ENCODE assay signal across 9 mouse cellular contexts in the genomic region with DNA sequence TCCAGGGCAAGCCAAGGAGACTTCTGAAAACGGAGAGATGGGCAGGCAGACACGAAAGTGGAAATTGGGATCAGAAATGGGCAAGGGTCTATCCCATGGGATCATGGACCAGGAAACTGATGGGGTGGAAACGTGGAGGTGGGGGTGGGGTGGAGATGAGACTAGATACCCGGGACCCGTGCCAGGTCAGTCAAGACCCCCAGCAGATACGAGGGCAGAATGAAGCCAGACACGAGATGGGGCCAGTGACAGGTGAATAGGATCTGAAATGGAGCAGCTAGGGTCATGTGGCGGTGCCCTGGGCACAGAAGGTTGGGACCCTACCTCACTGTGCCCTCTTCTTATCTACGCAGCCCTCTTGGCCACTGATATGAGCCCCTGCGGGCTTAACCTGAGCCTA. TPM values are rescaled to one million over a fixed set of nuclear protein-coding genes. Genes with fewer than 3 reads are reported as not detected.
A peak's percentile ranks its signal among the peaks of the same experiment; 100 is the strongest.
DNase-seq lines count a peak whose midpoint lies in the region; ATAC-seq and TF ChIP-seq lines count a peak whose summit lies in the region.
"Had no signal": no experiment of that assay in that cellular context is flagged by ENCODE, and none has a peak within 500 bp of the region (broad histone marks: within the 10 kb centered on the region; RNA-seq: fewer than 3 reads in every experiment).

No protein-coding gene starts in this region.

- no peak for TF ChIP-seq CTCF in lung, postnatal 0 days (IDR thresholded peaks at IDR 0.05)
- no peak for TF ChIP-seq CTCF in forebrain, postnatal 0 days (IDR thresholded peaks at IDR 0.05; ENCODE audit: low read depth)
- no peak for TF ChIP-seq CTCF in stomach, postnatal 0 days (IDR thresholded peaks at IDR 0.05; ENCODE audit: low read depth)

- no peak for TF ChIP-seq EP300 in lung, postnatal 0 days (IDR thresholded peaks at IDR 0.05)
- no peak for TF ChIP-seq EP300 in stomach, postnatal 0 days (optimal IDR thresholded peaks at IDR 0.05)

- peak overlapping the region; percentile 53 for H3K4me2 ChIP-seq in lung, postnatal 0 days (replicated peaks; ENCODE audit: low read depth, low read length)
- peak overlapping the region; percentile 58 for H3K4me2 ChIP-seq in forebrain, postnatal 0 days (ENCODE audit: low read depth)
- peak overlapping the region; percentile 82 for H3K4me2 ChIP-seq in limb, embryonic 14.5 days (replicated peaks; ENCODE audit: low read depth, low read length, severe bottlenecking)
- peak overlapping the region; percentile 66 for H3K4me2 ChIP-seq in stomach, postnatal 0 days (replicated peaks; ENCODE audit: low read depth)

- no peak for TF ChIP-seq POLR2A in limb, embryonic 14.5 days (IDR thresholded peaks at IDR 0.05; ENCODE audit: borderline replicate concordance, extremely low read depth, insufficient read depth, insufficient read length)

- no peak overlapping the region for H3K4me3 ChIP-seq in lung, postnatal 0 days (ENCODE audit: low read depth, low read length)
- no peak overlapping the region for H3K4me3 ChIP-seq in forebrain, postnatal 0 days (ENCODE audit: low read depth, low read length)
- H3K4me3 ChIP-seq in limb, embryonic 14.5 days (replicated peaks; ENCODE audit: low read length): peak overlapping the region; percentile 40; the same call in 1 of the 2 replicates
- H3K4me3 ChIP-seq in stomach, postnatal 0 days (ENCODE audit: low read depth, low read length): no peak overlapping the region

- no peak overlapping the region for H3K27ac ChIP-seq in lung, postnatal 0 days (ENCODE audit: low read length)
- H3K27ac ChIP-seq in forebrain, postnatal 0 days (ENCODE audit: low read depth, low read length): no peak overlapping the region
- no peak overlapping the region for H3K27ac ChIP-seq in limb, embryonic 14.5 days (replicated peaks; ENCODE audit: low read depth, low read length)
- peak overlapping the region; percentile 6; the same call in 1 of the 2 replicates for H3K27ac ChIP-seq in stomach, postnatal 0 days (replicated peaks)
- H3K27ac ChIP-seq: liver, embryonic 12.5 days had no signal

- H3K9me3 ChIP-seq in lung, postnatal 0 days (ENCODE audit: low read length): no peaks in the 10 kb centered on the region
- H3K9me3 ChIP-seq in forebrain, postnatal 0 days (ENCODE audit: low read length): no peaks in the 10 kb centered on the region
- H3K9me3 ChIP-seq in limb, embryonic 14.5 days (ENCODE audit: control insufficient read depth, low read length): no peaks in the 10 kb centered on the region
- H3K9me3 ChIP-seq in stomach, postnatal 0 days (ENCODE audit: control insufficient read depth, low read length): no peaks in the 10 kb centered on the region
- H3K9me3 ChIP-seq: liver, embryonic 12.5 days had no signal

- H3K27me3 ChIP-seq in lung, postnatal 0 days (replicated peaks; ENCODE audit: insufficient read depth, low read length): no peaks in the 10 kb centered on the region
- H3K27me3 ChIP-seq in forebrain, postnatal 0 days (ENCODE audit: insufficient read depth, low read length): no peaks in the 10 kb centered on the region
- no peaks in the 10 kb centered on the region for H3K27me3 ChIP-seq in limb, embryonic 14.5 days (ENCODE audit: control insufficient read depth, insufficient read depth, low read length)
- no peaks in the 10 kb centered on the region for H3K27me3 ChIP-seq in stomach, postnatal 0 days (ENCODE audit: control insufficient read depth, insufficient read depth, low read length)
- H3K27me3 ChIP-seq: Patski had no signal

- peaks cover 30% of the 10 kb centered on the region for H3K4me1 ChIP-seq in lung, postnatal 0 days (ENCODE audit: insufficient read depth, low read depth, low read length)
- H3K4me1 ChIP-seq in forebrain, postnatal 0 days (ENCODE audit: insufficient read depth): peaks cover 6% of the 10 kb centered on the region; the same call in 1 of the 2 replicates
- H3K4me1 ChIP-seq in limb, embryonic 14.5 days (ENCODE audit: control insufficient read depth, insufficient read depth, low read length): peaks cover 27% of the 10 kb centered on the region
- H3K4me1 ChIP-seq in stomach, postnatal 0 days (replicated peaks; ENCODE audit: control insufficient read depth, insufficient read depth): peaks cover 24% of the 10 kb centered on the region

- no peak overlapping the region for H3K9ac ChIP-seq in lung, postnatal 0 days (replicated peaks; ENCODE audit: low read depth)
- peak overlapping the region; percentile 51; the same call in 1 of the 2 replicates for H3K9ac ChIP-seq in forebrain, postnatal 0 days
- H3K9ac ChIP-seq in limb, embryonic 14.5 days (ENCODE audit: low read depth, low read length, severe bottlenecking): no peak overlapping the region
- peak overlapping the region; percentile 31; the same call in 1 of the 2 replicates for H3K9ac ChIP-seq in stomach, postnatal 0 days (ENCODE audit: low read length)
- H3K9ac ChIP-seq: liver, embryonic 12.5 days had no signal

- ATAC-seq in lung, postnatal 0 days: no peak
- ATAC-seq in forebrain, postnatal 0 days: no peak
- ATAC-seq in limb, embryonic 14.5 days (ENCODE audit: low FRiP score, low read depth): no peak
- ATAC-seq in stomach, postnatal 0 days (ENCODE audit: low FRiP score, low TSS enrichment): no peak
- ATAC-seq: Patski had no signal

- peaks cover 28% of the 10 kb centered on the region for H3K36me3 ChIP-seq in lung, postnatal 0 days (ENCODE audit: insufficient read depth, low read length)
- H3K36me3 ChIP-seq in forebrain, postnatal 0 days (ENCODE audit: insufficient read depth): peaks cover 39% of the 10 kb centered on the region
- peaks cover 33% of the 10 kb centered on the region for H3K36me3 ChIP-seq in limb, embryonic 14.5 days (ENCODE audit: control insufficient read depth, insufficient read depth, low read length)
- peaks cover 22% of the 10 kb centered on the region for H3K36me3 ChIP-seq in stomach, postnatal 0 days (ENCODE audit: control insufficient read depth, insufficient read depth, low read length)

- 76% methylated on average over 10 of the region's 10 CpGs for WGBS in lung, postnatal 0 days
- WGBS in forebrain, postnatal 0 days: 83% methylated on average over 10 of the region's 10 CpGs
- 83% methylated on average over 7 of the region's 10 CpGs for WGBS in limb, embryonic 14.5 days
- 81% methylated on average over 10 of the region's 10 CpGs for WGBS in stomach, postnatal 0 days

- DNase-seq in lung, postnatal 0 days (ENCODE audit: low spot score): no peak
- DNase-seq in lung, postnatal 36 days: no peak
- no peak for DNase-seq in forebrain, postnatal 0 days
- no peak for DNase-seq in limb, embryonic 14.5 days (ENCODE audit: low spot score)
- no peak for DNase-seq in stomach, postnatal 0 days (ENCODE audit: low spot score)
- DNase-seq in cerebellum, adult 9-10 months: no peak
- no peak for DNase-seq in kidney, adult 11 months

RNA-seq across cellular contexts. Expression of a gene that starts 1.0 kb away (rescaled TPM):
- polyA plus RNA-seq in lung, postnatal 0 days (2015; fragmentation: Nextera tagmentation; extraction: Ambion mirVana): 1.3 and 1.4 TPM in 2 replicates
- total RNA-seq in forebrain, postnatal 0 days (2014; rRNA removed): 0.46 and 0.57 TPM in 2 replicates
- 0.20 and 0.27 TPM in 2 replicates for polyA plus RNA-seq in forebrain, postnatal 0 days (2015; fragmentation: Nextera tagmentation; extraction: Ambion mirVana)
- polyA plus RNA-seq in limb, embryonic 14.5 days (2012; rRNA removed): 2.7 and 2.8 TPM in 2 replicates
- polyA plus RNA-seq in limb, embryonic 14.5 days (2014; fragmentation: Nextera tagmentation; extraction: Ambion mirVana): 0.40 and 0.83 TPM in 2 replicates
- polyA plus RNA-seq in stomach, postnatal 0 days (2015; fragmentation: Nextera tagmentation; extraction: Ambion mirVana): 5.6 and 5.9 TPM in 2 replicates

RNA-seq across cellular contexts. Expression of a gene that starts 15.0 kb away (rescaled TPM):
- 123 and 134 TPM in 2 replicates for polyA plus RNA-seq in lung, postnatal 0 days (2015; fragmentation: Nextera tagmentation; extraction: Ambion mirVana)
- total RNA-seq in forebrain, postnatal 0 days (2014; rRNA removed): 77.8 and 85.3 TPM in 2 replicates
- polyA plus RNA-seq in forebrain, postnatal 0 days (2015; fragmentation: Nextera tagmentation; extraction: Ambion mirVana): 119 and 135 TPM in 2 replicates
- 100 and 102 TPM in 2 replicates for polyA plus RNA-seq in limb, embryonic 14.5 days (2012; rRNA removed)
- 134 and 138 TPM in 2 replicates for polyA plus RNA-seq in limb, embryonic 14.5 days (2014; fragmentation: Nextera tagmentation; extraction: Ambion mirVana)
- polyA plus RNA-seq in stomach, postnatal 0 days (2015; fragmentation: Nextera tagmentation; extraction: Ambion mirVana): 171 and 183 TPM in 2 replicates

RNA-seq across cellular contexts. Expression of a gene that starts 31.5 kb away (rescaled TPM):
- 32.2 and 34.4 TPM in 2 replicates for polyA plus RNA-seq in lung, postnatal 0 days (2015; fragmentation: Nextera tagmentation; extraction: Ambion mirVana)
- total RNA-seq in forebrain, postnatal 0 days (2014; rRNA removed): 70.8 and 72.6 TPM in 2 replicates
- 18.5 and 25.2 TPM in 2 replicates for polyA plus RNA-seq in forebrain, postnatal 0 days (2015; fragmentation: Nextera tagmentation; extraction: Ambion mirVana)
- polyA plus RNA-seq in limb, embryonic 14.5 days (2012; rRNA removed): 46.9 and 47.4 TPM in 2 replicates
- polyA plus RNA-seq in limb, embryonic 14.5 days (2014; fragmentation: Nextera tagmentation; extraction: Ambion mirVana): 24.3 and 29.3 TPM in 2 replicates
- polyA plus RNA-seq in stomach, postnatal 0 days (2015; fragmentation: Nextera tagmentation; extraction: Ambion mirVana): 14.4 and 16.2 TPM in 2 replicates

RNA-seq across cellular contexts. Expression of a gene that starts 47.5 kb away (rescaled TPM):
- 51.0 and 53.9 TPM in 2 replicates for polyA plus RNA-seq in lung, postnatal 0 days (2015; fragmentation: Nextera tagmentation; extraction: Ambion mirVana)
- total RNA-seq in forebrain, postnatal 0 days (2014; rRNA removed): 54.1 and 58.4 TPM in 2 replicates
- polyA plus RNA-seq in forebrain, postnatal 0 days (2015; fragmentation: Nextera tagmentation; extraction: Ambion mirVana): 76.3 and 79.5 TPM in 2 replicates
- polyA plus RNA-seq in limb, embryonic 14.5 days (2012; rRNA removed): 81.1 and 81.3 TPM in 2 replicates
- 110 and 111 TPM in 2 replicates for polyA plus RNA-seq in limb, embryonic 14.5 days (2014; fragmentation: Nextera tagmentation; extraction: Ambion mirVana)
- polyA plus RNA-seq in stomach, postnatal 0 days (2015; fragmentation: Nextera tagmentation; extraction: Ambion mirVana): 83.8 and 86.6 TPM in 2 replicates

RNA-seq across cellular contexts. Expression of a gene that starts 59.5 kb away (rescaled TPM):
- polyA plus RNA-seq in lung, postnatal 0 days (2015; fragmentation: Nextera tagmentation; extraction: Ambion mirVana): 34.3 and 43.6 TPM in 2 replicates
- total RNA-seq in forebrain, postnatal 0 days (2014; rRNA removed): 41.2 and 46.6 TPM in 2 replicates
- polyA plus RNA-seq in forebrain, postnatal 0 days (2015; fragmentation: Nextera tagmentation; extraction: Ambion mirVana): 40.7 and 65.1 TPM in 2 replicates
- polyA plus RNA-seq in limb, embryonic 14.5 days (2012; rRNA removed): 42.6 and 43.7 TPM in 2 replicates
- polyA plus RNA-seq in limb, embryonic 14.5 days (2014; fragmentation: Nextera tagmentation; extraction: Ambion mirVana): 51.3 and 58.9 TPM in 2 replicates
- 36.9 and 39.9 TPM in 2 replicates for polyA plus RNA-seq in stomach, postnatal 0 days (2015; fragmentation: Nextera tagmentation; extraction: Ambion mirVana)

Comparison
In these comparisons a context has a peak if more than half of its experiments do, and no peak if none do; other contexts are left out.
1. H3K9ac ChIP-seq: peak in forebrain, postnatal 0 days (single experiment) and stomach, postnatal 0 days (single experiment); none in lung, postnatal 0 days (single experiment) and limb, embryonic 14.5 days (single experiment).
2. Peak in every context shown above with its lines, with median percentiles within 50 percentile points of each other: H3K4me2 ChIP-seq.